Mouse (Mus musculus) forebrain, embryonic 14.5 days (tissue): ENCODE measurements around the gene Ccdc117. TPM values are rescaled to one million over a fixed set of nuclear protein-coding genes. Genes with fewer than 3 reads are reported as not detected.

Source experiments
- ATAC-seq: fragments of 200-750 bp; cut with Nextera tagmentation; 2 replicates; pipeline ENCODE4 v1.8.0; 2017; ENCODE audit warnings: mild to moderate bottlenecking, moderate library complexity
- DNase-seq: peaks from one replicate; pipeline ENCODE4 v3.0.0-alpha.2; 2015; ENCODE audit warnings: low spot score
- H3K27ac ChIP-seq: fragments of 300-500 bp; sonication (generic); 2 replicates; pipeline ENCODE4 v1.5.1; 2014; ENCODE audit warnings: low read depth, mild to moderate bottlenecking, control low read depth, low read length, moderate library complexity
- H3K27me3 ChIP-seq: fragments of 300-500 bp; sonication (generic); replicated peaks from 2 replicates; pipeline ENCODE4 v1.6.1; 2014; ENCODE audit warnings: low read length, control low read depth, mixed read lengths; ENCODE audit not compliant: control insufficient read depth, insufficient read depth
- H3K36me3 ChIP-seq: fragments of 300-500 bp; sonication (generic); 2 replicates; pipeline ENCODE4 v1.6.1; 2014; ENCODE audit warnings: low read length, control low read depth; ENCODE audit not compliant: control insufficient read depth, insufficient read depth
- H3K4me1 ChIP-seq: fragments of 300-500 bp; sonication (generic); 2 replicates; pipeline ENCODE4 v1.6.1; 2014; ENCODE audit warnings: antibody characterized with exemption, low read length, control low read depth; ENCODE audit not compliant: control insufficient read depth, insufficient read depth
- H3K4me2 ChIP-seq: fragments of 300-500 bp; sonication (generic); 2 replicates; pipeline ENCODE4 v1.6.1; 2014; ENCODE audit warnings: mild to moderate bottlenecking, control low read depth, low read length
- H3K4me3 ChIP-seq: fragments of 300-500 bp; sonication (generic); 2 replicates; pipeline ENCODE4 v1.5.1; 2014; ENCODE audit warnings: low read depth, low read length, control low read depth
- H3K9ac ChIP-seq: fragments of 300-500 bp; sonication (generic); 2 replicates; pipeline ENCODE4 v1.6.1; 2014; ENCODE audit warnings: mild to moderate bottlenecking, low read length, control low read depth, moderate library complexity
- H3K9me3 ChIP-seq: fragments of 300-500 bp; sonication (generic); replicated peaks from 2 replicates; pipeline ENCODE4 v1.6.1; 2016; ENCODE audit warnings: low read length, control low read depth, mixed read lengths; ENCODE audit not compliant: control insufficient read depth
- WGBS: fragments of 180-500 bp; shearing (Covaris S2); extraction: QIAGEN DNeasy Blood & Tissue Kit; methylation state at CpG from one replicate; pipeline ENCODE4 v1.1.7; 2014; 5-methylcytosine and 5-hydroxymethylcytosine counted together
- polyA plus RNA-seq: library from polyadenylated mRNA; unstranded; fragments of >200 nt; fragmentation: Nextera tagmentation; extraction: Ambion mirVana; gene quantifications from 2 replicates; pipeline ENCODE4 v1.2.1, GENCODE M21; 2014

Gene Ccdc117
- polyA plus RNA-seq, 1 experiment from 2014 or later = 13.1 TPM

- WGBS = 85% methylated on average over 13 of the region's 13 CpGs
- no peak for ATAC-seq
- Histone ChIP-seq H3K9me3 (no peaks in the 10 kb centered on the region), H3K27ac (no peak overlapping the region), H3K36me3 (no peaks in the 10 kb centered on the region), H3K4me2 (no peak overlapping the region), H3K27me3 (no peaks in the 10 kb centered on the region), H3K4me3 (no peak overlapping the region), H3K9ac (no peak overlapping the region), H3K4me1 (no peaks in the 10 kb centered on the region; the same call in 1 of the 2 replicates)
- no peak for DNase-seq
Measured at GRCm38 (mm10) chr11:5482581-5482980, 59.4 kb downstream of the Ccdc117 start.

Other genes with a start within 250 kb of the Ccdc117 start
- 4.9 and 5.8 TPM in 2 replicates for gene Znrf3, start 97.3 kb downstream of the Ccdc117 start, polyA plus RNA-seq
- gene Xbp1, start 21.5 kb downstream of the Ccdc117 start, polyA plus RNA-seq = 124 and 145 TPM in 2 replicates
- not detected in 2 replicates for gene Ankrd36, start 27.5 kb upstream of the Ccdc117 start, polyA plus RNA-seq
- gene Mrps24, start 173.5 kb upstream of the Ccdc117 start, polyA plus RNA-seq = 202 and 235 TPM in 2 replicates
- 16.0 and 20.9 TPM in 2 replicates for gene Urgcp, start 220.2 kb upstream of the Ccdc117 start, polyA plus RNA-seq
- gene Dbnl, start 246.3 kb upstream of the Ccdc117 start, polyA plus RNA-seq = 100 and 136 TPM in 2 replicates